Mouse (Mus musculus): Measurements from ENCODE around the gene Ccr1l1.

Gene Ccr1l1

DNA sequence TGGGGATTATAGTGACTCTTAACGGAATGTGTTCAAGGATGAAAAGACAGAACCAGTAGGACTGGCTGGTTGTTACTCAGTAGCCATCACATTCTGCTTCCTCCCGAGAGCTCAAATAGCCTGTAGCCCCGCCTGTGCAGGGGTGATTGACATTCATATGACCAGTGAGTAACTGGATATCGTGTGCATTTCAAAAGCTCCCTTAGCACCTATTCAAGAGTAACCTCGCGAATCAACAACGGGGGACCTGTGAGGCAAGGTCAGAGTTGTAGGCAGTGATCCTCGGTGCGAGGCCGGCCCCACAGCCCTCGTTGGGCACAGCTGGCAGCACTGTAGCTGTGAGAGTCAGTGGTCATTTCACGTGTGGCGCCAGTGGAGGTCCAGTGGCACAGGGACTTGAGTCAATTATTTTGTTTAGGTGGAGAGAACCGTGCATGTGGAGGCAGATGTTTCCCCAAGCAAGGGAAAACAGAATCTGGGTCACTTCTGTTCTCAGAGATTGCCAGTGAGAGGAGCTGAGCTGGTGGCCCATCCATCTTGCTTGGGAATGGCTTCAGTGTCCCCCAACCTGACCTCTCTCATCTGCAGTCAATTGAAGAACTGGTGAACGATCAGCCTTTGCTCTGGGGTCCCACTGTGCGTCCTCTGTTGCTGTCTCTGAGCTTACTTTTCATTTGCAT, 50.8 kb downstream of the Ccr1l1 start:
- DNase-seq = no peak

All from cerebellum, adult 11-12 months (tissue).